Mouse (Mus musculus): ENCODE results near the gene H2afy2. TPM values are rescaled to one million over a fixed set of nuclear protein-coding genes. Genes with fewer than 3 reads are reported as not detected.

The H2afy2 gene
- polyA plus RNA-seq, 1 experiment from 2014 or later: 392 TPM

GRCm38 (mm10) chr10:61766806-61767205 is 17.1 kb downstream of the H2afy2 start:
- H3K9me3 ChIP-seq: no peaks in the 10 kb centered on the region
- peaks cover 32% of the 10 kb centered on the region for H3K4me1 ChIP-seq
- peaks cover 75% of the 10 kb centered on the region for H3K36me3 ChIP-seq (replicated peaks)
- H3K4me3 ChIP-seq: no peak overlapping the region
- WGBS: 45% methylated on average over 6 of the region's 6 CpGs
- no peaks in the 10 kb centered on the region for H3K27me3 ChIP-seq (replicated peaks; ENCODE audit: low read depth, poor library complexity, severe bottlenecking)
- H3K27ac ChIP-seq (replicated peaks): no peak overlapping the region
- DNase-seq (ENCODE audit: low spot score): no peak

- Histone ChIP-seq H3K36me3 (replicated peaks) (peaks cover 68% of the 10 kb centered on the region), H3K9me3 (no peaks in the 10 kb centered on the region)
- WGBS: 47% methylated on average over 5 of the region's 5 CpGs
These were observed 18.4 kb downstream of the H2afy2 start for GRCm38 (mm10) chr10:61765558-61765957.

DNA sequence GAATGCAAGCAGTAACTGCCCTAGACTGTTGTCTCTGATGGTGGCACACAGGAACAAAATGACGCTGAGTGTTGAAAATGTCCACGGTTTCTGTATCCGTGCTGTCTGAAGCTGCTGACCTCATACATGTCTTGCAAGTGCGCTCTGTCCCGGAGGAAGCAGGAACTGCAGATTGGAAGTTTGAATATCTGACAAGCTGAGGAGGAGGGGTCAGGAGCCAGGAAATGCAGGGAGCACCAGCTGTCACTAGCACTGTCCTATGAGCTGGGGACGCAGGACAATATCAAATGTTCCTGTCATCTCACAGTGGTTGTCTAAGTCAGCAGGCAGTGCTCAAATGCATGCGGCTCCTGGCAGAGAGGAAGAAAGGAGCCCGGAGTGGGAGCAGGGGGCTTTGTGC is 19.3 kb downstream of the H2afy2 start:
- whole genome bisulfite sequencing: 87% methylated on average over 8 of the region's 8 CpGs
- no peaks in the 10 kb centered on the region for H3K27me3 ChIP-seq (replicated peaks; ENCODE audit: low read depth, poor library complexity, severe bottlenecking)
- H3K4me1 ChIP-seq: peaks cover 41% of the 10 kb centered on the region
- no peak for DNase-seq (ENCODE audit: low spot score)
- H3K4me3 ChIP-seq: no peak overlapping the region
- H3K27ac ChIP-seq (replicated peaks): no peak overlapping the region
- no peaks in the 10 kb centered on the region for H3K9me3 ChIP-seq
- peaks cover 60% of the 10 kb centered on the region for H3K36me3 ChIP-seq (replicated peaks)

More at GRCm38 (mm10) chr10:61765558-61765957, 18.4 kb downstream of the H2afy2 start:
- Histone ChIP-seq H3K4me3 (no peak overlapping the region), H3K4me1 (peaks cover 35% of the 10 kb centered on the region), H3K27me3 (replicated peaks; ENCODE audit: low read depth, poor library complexity, severe bottlenecking) (no peaks in the 10 kb centered on the region), H3K27ac (replicated peaks) (no peak overlapping the region)
- peak; percentile 44 for DNase-seq (ENCODE audit: low spot score)

DNA sequence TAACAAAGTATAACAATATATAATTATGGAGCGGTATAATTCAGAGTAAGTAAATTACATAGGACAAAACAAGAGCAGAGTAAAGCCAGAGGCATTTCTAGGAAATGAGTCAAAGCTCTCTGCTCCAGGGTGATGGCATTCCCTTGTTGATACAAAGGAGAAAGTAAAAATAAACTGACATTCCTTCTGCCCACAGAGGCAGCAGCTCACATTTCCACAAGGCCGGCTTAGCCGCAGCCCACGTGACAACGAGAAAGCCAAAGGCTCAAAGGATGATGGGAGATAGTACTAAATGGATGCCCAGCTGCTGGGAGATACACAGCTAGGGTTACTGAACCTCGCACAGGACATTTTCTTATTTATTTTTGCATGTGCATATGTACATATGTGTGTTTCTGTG is 24.1 kb downstream of the H2afy2 start:
- Histone ChIP-seq H3K9me3 (no peaks in the 10 kb centered on the region), H3K4me1 (peaks cover 24% of the 10 kb centered on the region), H3K27me3 (replicated peaks; ENCODE audit: low read depth, poor library complexity, severe bottlenecking) (no peaks in the 10 kb centered on the region), H3K4me3 (no peak overlapping the region), H3K27ac (replicated peaks) (no peak overlapping the region), H3K36me3 (replicated peaks) (peaks cover 71% of the 10 kb centered on the region)
- WGBS: 53% methylated on average over 6 of the region's 6 CpGs
- DNase-seq (ENCODE audit: low spot score): peak; percentile 60

- peaks cover 72% of the 10 kb centered on the region for H3K36me3 ChIP-seq (replicated peaks)
These were observed 25.0 kb downstream of the H2afy2 start for GRCm38 (mm10) chr10:61758904-61759303.

GRCm38 (mm10) chr10:61757022-61757421 is 26.9 kb downstream of the H2afy2 start:
- peaks cover 21% of the 10 kb centered on the region for H3K4me1 ChIP-seq
- DNase-seq (ENCODE audit: low spot score): no peak
- H3K27me3 ChIP-seq (replicated peaks; ENCODE audit: low read depth, poor library complexity, severe bottlenecking): no peaks in the 10 kb centered on the region
- no peak overlapping the region for H3K4me3 ChIP-seq
- H3K36me3 ChIP-seq (replicated peaks): peaks cover 75% of the 10 kb centered on the region
- H3K9me3 ChIP-seq: no peaks in the 10 kb centered on the region
- no peak overlapping the region for H3K27ac ChIP-seq (replicated peaks)
- 89% methylated on average over 14 of the region's 14 CpGs for WGBS

More at GRCm38 (mm10) chr10:61758904-61759303, 25.0 kb downstream of the H2afy2 start:
- Histone ChIP-seq H3K27me3 (replicated peaks; ENCODE audit: low read depth, poor library complexity, severe bottlenecking) (no peaks in the 10 kb centered on the region), H3K9me3 (no peaks in the 10 kb centered on the region), H3K4me3 (no peak overlapping the region), H3K27ac (replicated peaks) (no peak overlapping the region), H3K4me1 (peaks cover 21% of the 10 kb centered on the region)
- 91% methylated on average over 2 of the region's 2 CpGs for WGBS
- no peak for DNase-seq (ENCODE audit: low spot score)

GRCm38 (mm10) chr10:61753071-61753470 is 30.9 kb downstream of the H2afy2 start:
- Histone ChIP-seq H3K36me3 (replicated peaks) (peaks cover 100% of the 10 kb centered on the region), H3K4me1 (peaks cover 5% of the 10 kb centered on the region), H3K4me3 (no peak overlapping the region), H3K9me3 (no peaks in the 10 kb centered on the region), H3K27ac (replicated peaks) (no peak overlapping the region), H3K27me3 (replicated peaks; ENCODE audit: low read depth, poor library complexity, severe bottlenecking) (no peaks in the 10 kb centered on the region)
- 94% methylated on average over 23 of the region's 23 CpGs for WGBS
- no peak for DNase-seq (ENCODE audit: low spot score)

- no peak for DNase-seq (ENCODE audit: low spot score)
- H3K27me3 ChIP-seq (replicated peaks; ENCODE audit: low read depth, poor library complexity, severe bottlenecking): no peaks in the 10 kb centered on the region
- no peaks in the 10 kb centered on the region for H3K9me3 ChIP-seq
- WGBS: 82% methylated on average over 20 of the region's 20 CpGs
- no peak overlapping the region for H3K27ac ChIP-seq (replicated peaks)
- no peaks in the 10 kb centered on the region for H3K4me1 ChIP-seq
- H3K36me3 ChIP-seq (replicated peaks): peaks cover 100% of the 10 kb centered on the region
- no peak overlapping the region for H3K4me3 ChIP-seq
These were observed 32.3 kb downstream of the H2afy2 start for GRCm38 (mm10) chr10:61751534-61752219.

DNA sequence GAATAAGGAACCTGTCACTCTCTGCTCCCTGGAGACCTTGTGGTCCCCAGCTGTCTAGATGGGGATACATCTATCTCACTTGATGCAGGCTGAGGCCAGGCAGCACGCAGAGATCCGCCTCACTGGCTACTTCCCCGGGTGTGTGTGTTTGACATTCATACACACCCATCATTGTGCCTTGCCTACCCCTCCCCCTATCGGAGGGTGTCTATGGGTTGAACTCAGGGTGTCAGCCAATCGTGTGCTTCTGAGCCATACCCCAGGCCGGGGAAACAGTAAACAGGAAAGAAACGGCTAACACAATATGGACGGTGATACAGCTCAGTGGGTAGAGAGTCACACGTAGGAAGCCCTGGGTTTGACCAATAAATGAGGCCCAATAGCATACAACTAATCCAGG is 33.9 kb downstream of the H2afy2 start:
- Histone ChIP-seq H3K27ac (replicated peaks) (no peak overlapping the region), H3K36me3 (replicated peaks) (peaks cover 100% of the 10 kb centered on the region), H3K9me3 (peaks cover 12% of the 10 kb centered on the region; the same call in 1 of the 2 replicates), H3K4me3 (no peak overlapping the region), H3K4me1 (no peaks in the 10 kb centered on the region), H3K27me3 (replicated peaks; ENCODE audit: low read depth, poor library complexity, severe bottlenecking) (no peaks in the 10 kb centered on the region)
- DNase-seq (ENCODE audit: low spot score): no peak
- WGBS: 91% methylated on average over 9 of the region's 9 CpGs

- H3K9me3 ChIP-seq: peaks cover 13% of the 10 kb centered on the region; the same call in 1 of the 2 replicates
- H3K36me3 ChIP-seq (replicated peaks): peaks cover 100% of the 10 kb centered on the region
- 96% methylated on average over 13 of the region's 13 CpGs for WGBS
- DNase-seq (ENCODE audit: low spot score): no peak
- H3K4me1 ChIP-seq: no peaks in the 10 kb centered on the region
- no peaks in the 10 kb centered on the region for H3K27me3 ChIP-seq (replicated peaks; ENCODE audit: low read depth, poor library complexity, severe bottlenecking)
- no peak overlapping the region for H3K4me3 ChIP-seq
- no peak overlapping the region for H3K27ac ChIP-seq (replicated peaks)
These were observed 36.6 kb downstream of the H2afy2 start for GRCm38 (mm10) chr10:61747302-61747701.

GRCm38 (mm10) chr10:61745133-61745532 is 38.8 kb downstream of the H2afy2 start:
- peak; percentile 61 for DNase-seq (ENCODE audit: low spot score)
- WGBS: 87% methylated on average over 4 of the region's 4 CpGs
- Histone ChIP-seq H3K36me3 (replicated peaks) (peaks cover 100% of the 10 kb centered on the region), H3K27ac (replicated peaks) (no peak overlapping the region), H3K4me3 (no peak overlapping the region), H3K27me3 (replicated peaks; ENCODE audit: low read depth, poor library complexity, severe bottlenecking) (no peaks in the 10 kb centered on the region), H3K4me1 (no peaks in the 10 kb centered on the region), H3K9me3 (peaks cover 13% of the 10 kb centered on the region; the same call in 1 of the 2 replicates)

DNA sequence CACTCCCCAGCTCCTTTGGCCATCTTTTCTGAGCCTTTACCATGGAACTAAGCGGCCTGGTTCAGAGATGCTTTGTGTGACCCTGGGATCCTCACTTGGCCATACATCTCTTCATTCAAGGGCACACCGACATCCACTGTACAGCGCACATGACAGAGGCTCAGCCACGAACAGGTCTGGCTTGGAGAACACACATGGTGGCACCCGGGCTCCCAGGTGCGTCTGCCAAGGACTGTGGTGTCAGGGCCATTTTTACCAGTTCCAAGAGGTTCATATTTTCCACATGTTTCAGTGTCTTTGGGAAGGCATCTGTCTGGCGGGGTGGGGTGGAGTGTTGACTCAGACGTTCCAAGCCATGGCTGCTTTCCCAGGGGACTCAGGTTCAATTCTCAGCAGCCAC is 41.6 kb downstream of the H2afy2 start:
- DNase-seq (ENCODE audit: low spot score): no peak
- WGBS: 93% methylated on average over 8 of the region's 8 CpGs
- H3K4me1 ChIP-seq: no peaks in the 10 kb centered on the region
- H3K9me3 ChIP-seq: peaks cover 13% of the 10 kb centered on the region; the same call in 1 of the 2 replicates
- H3K4me3 ChIP-seq: no peak overlapping the region
- H3K27me3 ChIP-seq (replicated peaks; ENCODE audit: low read depth, poor library complexity, severe bottlenecking): no peaks in the 10 kb centered on the region
- peaks cover 100% of the 10 kb centered on the region for H3K36me3 ChIP-seq (replicated peaks)
- H3K27ac ChIP-seq (replicated peaks): no peak overlapping the region

- peaks cover 13% of the 10 kb centered on the region; the same call in 1 of the 2 replicates for H3K9me3 ChIP-seq
- H3K4me1 ChIP-seq: no peaks in the 10 kb centered on the region
- H3K27me3 ChIP-seq (replicated peaks; ENCODE audit: low read depth, poor library complexity, severe bottlenecking): no peaks in the 10 kb centered on the region
- H3K27ac ChIP-seq (replicated peaks): no peak overlapping the region
- no peak overlapping the region for H3K4me3 ChIP-seq
- H3K36me3 ChIP-seq (replicated peaks): peaks cover 100% of the 10 kb centered on the region
- DNase-seq (ENCODE audit: low spot score): no peak
- WGBS: 81% methylated on average over 4 of the region's 4 CpGs
These were observed 42.1 kb downstream of the H2afy2 start for GRCm38 (mm10) chr10:61741873-61742272.

Data from embryonic facial prominence, embryonic 10.5 days (tissue).